Mouse (Mus musculus): ENCODE data around the gene Garnl3.

- no peak for TF ChIP-seq CTCF (IDR thresholded peaks at IDR 0.05; ENCODE audit: control insufficient read depth, insufficient read depth, low read length)
- no peak for TF ChIP-seq POLR2A (IDR thresholded peaks at IDR 0.05; ENCODE audit: borderline replicate concordance, control insufficient read depth, low read depth, low read length)
Observed at GRCm38 (mm10) chr2:33127271-33127670, 4.2 kb downstream of the Garnl3 start.
